Mouse (Mus musculus): Measurements from ENCODE around the gene Adgrl3.
A peak's percentile ranks its signal among the peaks of the same experiment; 100 is the strongest.

- TF ChIP-seq USF1 (IDR thresholded peaks at IDR 0.05; ENCODE audit: low read depth), result no peak
- no peak for TF ChIP-seq POLR2A (IDR thresholded peaks at IDR 0.05; ENCODE audit: insufficient read length, low read depth)
- TF ChIP-seq POLR2AphosphoS2 (IDR thresholded peaks at IDR 0.05; ENCODE audit: insufficient read length, low read depth), result no peak
- peak; percentile 96 for TF ChIP-seq TCF12 (IDR thresholded peaks at IDR 0.05; ENCODE audit: insufficient read depth, poor library complexity, severe bottlenecking)
- TF ChIP-seq TCF3 (IDR thresholded peaks at IDR 0.05; ENCODE audit: insufficient read length, low read depth), result peak; percentile 64
- peak; percentile 91 to 96 (median 93) for TF ChIP-seq MYOD1 (IDR thresholded peaks at IDR 0.05; ENCODE audit: control insufficient read depth in 1 of 3, insufficient read length in 2 of 3, low read depth in 2 of 3)
- TF ChIP-seq MAX (IDR thresholded peaks at IDR 0.05; ENCODE audit: low read depth), result no peak
- TF ChIP-seq MYOG (IDR thresholded peaks at IDR 0.05; ENCODE audit: control insufficient read depth in 1 of 3, insufficient read depth in 1 of 3, insufficient read length in 2 of 3, low read depth in 2 of 3), result peak; percentile 58 to 99 (median 97)
- TF ChIP-seq E2F4 (IDR thresholded peaks at IDR 0.05; ENCODE audit: insufficient read depth), result no peak
- no peak for TF ChIP-seq REST (IDR thresholded peaks at IDR 0.05; ENCODE audit: insufficient read depth, insufficient read length)
Observed at GRCm38 (mm10) chr5:81519497-81520382, 499.8 kb downstream of the Adgrl3 start.
